Mouse (Mus musculus) testis, adult 2 months (tissue): ENCODE data around the gene Srpx. TPM values are rescaled to one million over a fixed set of nuclear protein-coding genes. Genes with fewer than 3 reads are reported as not detected.

ENCODE experiments used
- H3K27ac ChIP-seq: fragments of 200-500 bp; 2 replicates; pipeline ENCODE4 v1.5.1; 2012; ENCODE audit warnings: low read depth, low read length; ENCODE audit not compliant: control insufficient read depth, insufficient read depth
- H3K27me3 ChIP-seq: fragments of 200-500 bp; 2 replicates; pipeline ENCODE4 v1.6.1; 2012; ENCODE audit warnings: mild to moderate bottlenecking, low read length, moderate library complexity; ENCODE audit not compliant: control insufficient read depth, insufficient read depth
- H3K36me3 ChIP-seq: fragments of 200-500 bp; 2 replicates; pipeline ENCODE4 v1.6.1; 2012; ENCODE audit warnings: mild to moderate bottlenecking, low read length; ENCODE audit not compliant: control insufficient read depth, insufficient read depth
- H3K4me1 ChIP-seq: fragments of 200-500 bp; 2 replicates; pipeline ENCODE4 v1.6.1; 2012; ENCODE audit warnings: low read length; ENCODE audit not compliant: control insufficient read depth, insufficient read depth
- H3K4me3 ChIP-seq: fragments of 200-500 bp; 2 replicates; pipeline ENCODE4 v1.5.1; 2012; ENCODE audit warnings: low read depth, mild to moderate bottlenecking, low read length, moderate library complexity, mixed read lengths; ENCODE audit not compliant: control insufficient read depth
- CTCF ChIP-seq: fragments of 200-500 bp; IDR thresholded peaks from 2 replicates; pipeline ENCODE4 v1.5.1; 2012; ENCODE audit warnings: low read depth, mild to moderate bottlenecking, inconsistent platforms, low read length, moderate library complexity; ENCODE audit not compliant: control insufficient read depth, insufficient read depth, insufficient replicate concordance
- POLR2A ChIP-seq: fragments of 200-500 bp; IDR thresholded peaks from 2 replicates; pipeline ENCODE4 v1.6.1; 2012; ENCODE audit warnings: low read depth, mild to moderate bottlenecking, inconsistent platforms, low read length, moderate library complexity; ENCODE audit not compliant: control insufficient read depth
- polyA plus RNA-seq: library from polyadenylated mRNA; depleted of rRNA; stranded (reverse); fragments of >200 nt; gene quantifications from 2 replicates; pipeline ENCODE4 v1.2.3, GENCODE M21; 2012

The Srpx gene
- polyA plus RNA-seq, 1 experiment = 0.14 TPM

GRCm38 (mm10) chrX:10080385-10080784, 37.1 kb downstream of the Srpx start:
- Histone ChIP-seq H3K4me1 (no peaks in the 10 kb centered on the region), H3K27ac (no peak overlapping the region), H3K36me3 (no peaks in the 10 kb centered on the region), H3K27me3 (no peaks in the 10 kb centered on the region), H3K4me3 (no peak overlapping the region)
- TF ChIP-seq POLR2A (no peak), CTCF (no peak)

- no peak overlapping the region for H3K4me3 ChIP-seq
- no peak overlapping the region for H3K27ac ChIP-seq
- H3K36me3 ChIP-seq = no peaks in the 10 kb centered on the region
- H3K4me1 ChIP-seq = no peaks in the 10 kb centered on the region
- TF ChIP-seq POLR2A (no peak), CTCF (no peak)
- no peaks in the 10 kb centered on the region for H3K27me3 ChIP-seq
Measured at GRCm38 (mm10) chrX:10079981-10080380, 37.5 kb downstream of the Srpx start.

- H3K27me3 ChIP-seq = no peaks in the 10 kb centered on the region
- no peak overlapping the region for H3K27ac ChIP-seq
- no peaks in the 10 kb centered on the region for H3K36me3 ChIP-seq
- no peak overlapping the region for H3K4me3 ChIP-seq
- no peaks in the 10 kb centered on the region for H3K4me1 ChIP-seq
- TF ChIP-seq POLR2A = no peak
- TF ChIP-seq CTCF = no peak
Measured at GRCm38 (mm10) chrX:10073966-10074365, 43.5 kb downstream of the Srpx start.

GRCm38 (mm10) chrX:10071529-10071928, 46.0 kb downstream of the Srpx start:
- TF ChIP-seq CTCF (no peak), POLR2A (no peak)
- H3K27ac ChIP-seq = no peak overlapping the region
- no peaks in the 10 kb centered on the region for H3K4me1 ChIP-seq
- H3K36me3 ChIP-seq = no peaks in the 10 kb centered on the region
- no peak overlapping the region for H3K4me3 ChIP-seq
- no peaks in the 10 kb centered on the region for H3K27me3 ChIP-seq

- Histone ChIP-seq H3K27ac (no peak overlapping the region), H3K4me3 (no peak overlapping the region), H3K27me3 (no peaks in the 10 kb centered on the region), H3K36me3 (no peaks in the 10 kb centered on the region), H3K4me1 (no peaks in the 10 kb centered on the region)
- TF ChIP-seq CTCF (peak; percentile 16; the same call in 1 of the 2 replicates), POLR2A (no peak)
Measured at GRCm38 (mm10) chrX:10070689-10071088, 46.8 kb downstream of the Srpx start.

GRCm38 (mm10) chrX:10069405-10069804, 48.1 kb downstream of the Srpx start:
- Histone ChIP-seq H3K27me3 (no peaks in the 10 kb centered on the region), H3K27ac (no peak overlapping the region), H3K36me3 (no peaks in the 10 kb centered on the region), H3K4me3 (no peak overlapping the region), H3K4me1 (no peaks in the 10 kb centered on the region)
- no peak for TF ChIP-seq POLR2A
- TF ChIP-seq CTCF = no peak

GRCm38 (mm10) chrX:10063781-10064180, 53.7 kb downstream of the Srpx start:
- no peaks in the 10 kb centered on the region for H3K27me3 ChIP-seq
- H3K36me3 ChIP-seq = no peaks in the 10 kb centered on the region
- TF ChIP-seq POLR2A = no peak
- TF ChIP-seq CTCF = no peak
- no peak overlapping the region for H3K4me3 ChIP-seq
- H3K27ac ChIP-seq = no peak overlapping the region
- no peaks in the 10 kb centered on the region for H3K4me1 ChIP-seq

- no peaks in the 10 kb centered on the region for H3K27me3 ChIP-seq
- no peak overlapping the region for H3K4me3 ChIP-seq
- H3K36me3 ChIP-seq = no peaks in the 10 kb centered on the region
- TF ChIP-seq CTCF = no peak
- no peak for TF ChIP-seq POLR2A
- H3K4me1 ChIP-seq = no peaks in the 10 kb centered on the region
- H3K27ac ChIP-seq = no peak overlapping the region
Measured at GRCm38 (mm10) chrX:10063361-10063760, 54.1 kb downstream of the Srpx start.
